Comparison of ENCODE assay signal across 14 mouse cellular contexts in genomic region chr13:99528456-99528855, GRCm38 (mm10). TPM values are rescaled to one million over a fixed set of nuclear protein-coding genes. Genes with fewer than 3 reads are reported as not detected.
A peak's percentile ranks its signal among the peaks of the same experiment; 100 is the strongest.
DNase-seq lines count a peak whose midpoint lies in the region; ATAC-seq and TF ChIP-seq lines count a peak whose summit lies in the region.
"Had no signal": no experiment of that assay in that cellular context is flagged by ENCODE, and none has a peak within 500 bp of the region (broad histone marks: within the 10 kb centered on the region; RNA-seq: fewer than 3 reads in every experiment).

No protein-coding gene starts in this region.

- H3K27ac ChIP-seq in midbrain, embryonic 10.5 days (replicated peaks): 0 out of 2 replicates have a peak overlapping the region, but pooled peaks have one; percentile 23
- no peak overlapping the region for H3K27ac ChIP-seq in midbrain, embryonic 11.5 days (ENCODE audit: low read depth, low read length)
- H3K27ac ChIP-seq: hindbrain, embryonic 14.5 days; liver, embryonic 13.5 days; midbrain, embryonic 15.5 days; neural tube, embryonic 13.5 days had no signal

- WGBS in midbrain, embryonic 10.5 days: 75% methylated on average over 4 of the region's 4 CpGs
- 79% methylated on average over 4 of the region's 4 CpGs for WGBS in midbrain, embryonic 11.5 days

- no peaks in the 10 kb centered on the region for H3K36me3 ChIP-seq in midbrain, embryonic 10.5 days
- no peaks in the 10 kb centered on the region for H3K36me3 ChIP-seq in midbrain, embryonic 11.5 days (ENCODE audit: control insufficient read depth, insufficient read depth, low read length)
- no peaks in the 10 kb centered on the region for H3K36me3 ChIP-seq in myocyte (ENCODE audit: control insufficient read depth, insufficient read depth)
- H3K36me3 ChIP-seq: liver, embryonic 13.5 days; midbrain, embryonic 15.5 days; neural tube, embryonic 13.5 days had no signal

- H3ac ChIP-seq in myocyte (ENCODE audit: control insufficient read depth, insufficient read length): no peak overlapping the region

- no peak overlapping the region for H3K4me3 ChIP-seq in midbrain, embryonic 10.5 days
- no peak overlapping the region for H3K4me3 ChIP-seq in midbrain, embryonic 11.5 days (ENCODE audit: low read depth, low read length)
- no peak overlapping the region for H3K4me3 ChIP-seq in myocyte
- H3K4me3 ChIP-seq: liver, embryonic 13.5 days; midbrain, embryonic 15.5 days; neural tube, embryonic 13.5 days had no signal

- H3K4me2 ChIP-seq in midbrain, embryonic 11.5 days: no peak overlapping the region
- peak overlapping the region; percentile 36 for H3K4me2 ChIP-seq in myocyte (ENCODE audit: low read depth)
- H3K4me2 ChIP-seq: hindbrain, embryonic 14.5 days; liver, embryonic 13.5 days; midbrain, embryonic 15.5 days; neural tube, embryonic 13.5 days had no signal

- H3K79me2 ChIP-seq in myocyte (ENCODE audit: control insufficient read depth, insufficient read depth): no peaks in the 10 kb centered on the region

- no peaks in the 10 kb centered on the region for H3K27me3 ChIP-seq in midbrain, embryonic 10.5 days (ENCODE audit: low read depth, poor library complexity, severe bottlenecking)
- no peaks in the 10 kb centered on the region for H3K27me3 ChIP-seq in midbrain, embryonic 11.5 days (ENCODE audit: control insufficient read depth, insufficient read depth, low read length)
- no peaks in the 10 kb centered on the region for H3K27me3 ChIP-seq in myocyte (ENCODE audit: control insufficient read depth, insufficient read depth, insufficient read length)
- H3K27me3 ChIP-seq: liver, embryonic 13.5 days; midbrain, embryonic 15.5 days; neural tube, embryonic 13.5 days had no signal

- H3K9me3 ChIP-seq in midbrain, embryonic 10.5 days (replicated peaks): no peaks in the 10 kb centered on the region
- H3K9me3 ChIP-seq in midbrain, embryonic 11.5 days (ENCODE audit: control insufficient read depth, low read length): no peaks in the 10 kb centered on the region
- H3K9me3 ChIP-seq: liver, embryonic 13.5 days; midbrain, embryonic 15.5 days; neural tube, embryonic 13.5 days had no signal

- H3K4me1 ChIP-seq in midbrain, embryonic 10.5 days: peaks cover 5% of the 10 kb centered on the region; the same call in 1 of the 2 replicates
- no peaks in the 10 kb centered on the region for H3K4me1 ChIP-seq in midbrain, embryonic 11.5 days (ENCODE audit: control insufficient read depth, insufficient read depth, low read length)
- H3K4me1 ChIP-seq: liver, embryonic 13.5 days; midbrain, embryonic 15.5 days; neural tube, embryonic 13.5 days had no signal

- H3K9ac ChIP-seq in midbrain, embryonic 11.5 days (ENCODE audit: low read length): no peak overlapping the region
- H3K9ac ChIP-seq: hindbrain, embryonic 14.5 days; liver, embryonic 13.5 days; midbrain, embryonic 15.5 days; neural tube, embryonic 13.5 days had no signal

- no peak for TF ChIP-seq POLR2A in myocyte (IDR thresholded peaks at IDR 0.05; ENCODE audit: insufficient read length, low read depth)

- ATAC-seq in midbrain, embryonic 11.5 days (ENCODE audit: low FRiP score): no peak
- ATAC-seq: midbrain, embryonic 15.5 days had no signal

- no peak for DNase-seq in midbrain, embryonic 10.5 days (ENCODE audit: low spot score)
- DNase-seq in midbrain, embryonic 11.5 days (ENCODE audit: low spot score, missing footprints): no peak
- peak; percentile 49 for DNase-seq in adipocyte (ENCODE audit: low spot score)
- DNase-seq in cerebellum, adult 11-12 months: peak; percentile 73
- no peak for DNase-seq in testis, postnatal 14 days (ENCODE audit: low spot score)
- no peak for DNase-seq in kidney, adult 9 months
- DNase-seq: left cerebral cortex, postnatal 4 days; liver, embryonic 13.5 days; lung, postnatal 10 days; thymus, postnatal 14 days had no signal

TF ChIP-seq in myocyte, 11 proteins besides CTCF, POLR2A, EP300 and RAD21:
- TF ChIP-seq MYOG (IDR thresholded peaks at IDR 0.05; ENCODE audit: control insufficient read depth in 1 of 3, insufficient read depth in 1 of 3, insufficient read length in 2 of 3, low read depth in 2 of 3): peak in 1 of 3 experiments; percentile 49
- TF ChIP-seq POLR2AphosphoS2 (IDR thresholded peaks at IDR 0.05; ENCODE audit: insufficient read length, low read depth): no peak
- TF ChIP-seq MYOD1 (IDR thresholded peaks at IDR 0.05; ENCODE audit: control insufficient read depth in 1 of 3, insufficient read length in 2 of 3, low read depth in 2 of 3): peak in 2 of 3 experiments; percentile 1 to 67
- no peak for TF ChIP-seq REST (IDR thresholded peaks at IDR 0.05; ENCODE audit: insufficient read depth, insufficient read length)
- TF ChIP-seq SRF (IDR thresholded peaks at IDR 0.05; ENCODE audit: control insufficient read depth, insufficient read length, low read depth): no peak
TF ChIP-seq in myocyte: peak in this region for 2.

RNA-seq across cellular contexts. Expression of gene Map1b, which starts 12.1 kb away (rescaled TPM):
- 665 and 916 TPM in 2 replicates for polyA plus RNA-seq in midbrain, embryonic 10.5 days (2016; fragmentation: Nextera tagmentation; extraction: Ambion mirVana)
- polyA plus RNA-seq in midbrain, embryonic 11.5 days (2014; fragmentation: Nextera tagmentation; extraction: Ambion mirVana): 911 and 979 TPM in 2 replicates
- polyA plus RNA-seq in myocyte (2012; fragmentation: generic; extraction: Trizol): 40.6 TPM

Comparison
In these comparisons a context has a peak if more than half of its experiments do, and no peak if none do; other contexts are left out.
1. DNase-seq: peak in adipocyte (single experiment) and cerebellum, adult 11-12 months (single experiment); none in midbrain, embryonic 10.5 days (single experiment), midbrain, embryonic 11.5 days (single experiment), testis, postnatal 14 days (single experiment) and kidney, adult 9 months (single experiment).
2. RNA of gene Map1b, which starts 12.1 kb away (polyA plus RNA-seq): 911 to 979 TPM in midbrain, embryonic 11.5 days and 665 to 916 TPM in midbrain, embryonic 10.5 days; 40.6 TPM in myocyte (single experiment); every median in the first group is over 10 times any median in the second.